Mouse (Mus musculus): ENCODE data around the gene Trpm6. TPM values are rescaled to one million over a fixed set of nuclear protein-coding genes. Genes with fewer than 3 reads are reported as not detected.

The Trpm6 gene
- total RNA-seq, 2 experiments from 2014 or later: 0.39 to 0.59 TPM

DNA sequence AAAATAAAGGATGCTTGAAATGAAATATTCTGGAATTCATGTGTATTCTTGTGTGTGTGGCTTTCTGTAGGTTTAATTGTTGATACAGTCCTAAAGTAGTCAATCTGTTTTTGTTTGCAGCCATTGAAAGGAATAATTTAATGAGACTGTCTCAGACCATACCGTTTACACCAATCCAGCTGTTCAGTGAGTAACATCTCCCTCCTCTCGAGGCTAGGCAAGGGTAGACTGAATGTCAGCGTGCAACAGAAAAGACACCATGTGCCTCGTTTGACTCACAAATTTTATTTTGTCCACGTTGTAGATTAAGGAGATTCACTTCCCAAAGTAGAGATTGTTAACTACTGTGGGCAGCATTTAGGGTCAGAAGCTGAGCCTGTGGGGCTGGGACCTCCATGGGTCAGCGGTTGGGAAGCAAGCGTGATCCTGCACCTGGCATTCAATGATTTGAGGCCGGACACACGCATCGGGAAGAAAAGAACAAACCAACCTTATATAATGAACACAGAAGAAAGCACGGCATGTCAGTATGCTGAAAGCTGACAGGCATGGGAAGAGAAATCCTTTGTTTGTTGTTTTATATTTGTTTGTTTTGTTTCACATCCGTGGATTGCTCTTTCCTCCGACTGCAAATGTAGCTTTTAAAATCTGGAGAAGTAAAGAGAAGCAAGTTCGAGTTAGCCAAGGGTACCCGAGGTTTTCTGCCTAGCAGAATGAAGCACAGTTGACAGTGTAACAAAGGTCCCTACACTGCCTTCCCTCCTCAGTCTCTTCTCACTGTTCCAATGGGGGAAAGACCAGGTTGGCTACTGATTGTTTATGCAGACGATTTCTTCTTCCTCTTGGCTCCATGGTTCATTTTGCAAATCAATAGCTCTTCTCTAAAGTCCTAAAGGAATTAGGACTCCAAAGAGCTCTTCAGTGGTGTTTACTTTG lies 124.2 kb downstream of the Trpm6 start:
- DNase-seq (ENCODE audit: low spot score in 2 of 2): peak in 1 of 2 experiments; percentile 5
- intact Hi-C loops (cut with DNase I): loop anchor here (5.0 to 10.0 kb wide), 3 partner anchors 171 to 1473 kb away; partner anchors contain the start of gene Rorb

DNA sequence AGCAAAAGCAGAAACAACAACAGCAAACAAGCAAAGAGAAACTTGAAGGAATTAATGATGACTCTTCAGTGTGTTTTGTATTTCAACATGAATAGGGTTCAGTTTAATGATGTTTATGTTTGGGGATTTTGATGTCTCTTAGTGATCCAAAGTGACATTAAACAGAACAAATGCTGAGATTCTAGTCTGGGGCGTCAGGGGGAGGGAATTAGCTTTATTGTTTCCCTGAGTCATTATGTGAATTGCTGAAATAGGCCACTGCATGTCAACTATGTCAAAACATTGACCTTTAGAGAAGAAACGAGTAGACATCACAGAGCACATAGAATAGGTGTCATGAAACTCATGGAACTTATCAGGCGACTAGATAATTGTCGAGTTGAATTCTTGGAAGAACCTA lies 129.5 kb downstream of the Trpm6 start:
- intact Hi-C loops (cut with DNase I): loop anchor here (10.0 kb wide), 2 partner anchors 166 to 236 kb away; partner anchors contain the start of gene Rorb
- no peak for DNase-seq (ENCODE audit: low spot score in 2 of 2)

DNA sequence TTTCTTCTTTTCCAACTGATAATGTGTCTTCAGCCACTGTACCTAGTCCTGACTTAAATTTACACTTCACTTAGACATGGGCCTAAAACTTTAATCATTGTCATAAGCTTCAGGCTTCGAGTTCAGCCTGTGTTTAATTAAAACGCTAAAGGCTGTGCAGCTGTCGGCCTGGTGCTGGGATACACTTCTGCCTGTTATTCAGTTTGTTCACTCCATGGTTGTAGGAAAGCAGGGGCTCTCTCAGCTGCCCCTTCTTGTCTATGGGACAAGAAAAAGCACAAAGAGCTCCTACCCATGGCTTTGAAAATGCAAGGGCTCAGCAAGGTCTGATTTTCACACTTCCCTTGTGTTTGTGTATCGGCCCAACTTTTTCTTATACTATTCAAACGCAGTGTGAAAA lies 131.4 kb downstream of the Trpm6 start:
- DNase-seq (ENCODE audit: low spot score in 2 of 2): no peak
- intact Hi-C loops (cut with DNase I): no loop called here

DNA sequence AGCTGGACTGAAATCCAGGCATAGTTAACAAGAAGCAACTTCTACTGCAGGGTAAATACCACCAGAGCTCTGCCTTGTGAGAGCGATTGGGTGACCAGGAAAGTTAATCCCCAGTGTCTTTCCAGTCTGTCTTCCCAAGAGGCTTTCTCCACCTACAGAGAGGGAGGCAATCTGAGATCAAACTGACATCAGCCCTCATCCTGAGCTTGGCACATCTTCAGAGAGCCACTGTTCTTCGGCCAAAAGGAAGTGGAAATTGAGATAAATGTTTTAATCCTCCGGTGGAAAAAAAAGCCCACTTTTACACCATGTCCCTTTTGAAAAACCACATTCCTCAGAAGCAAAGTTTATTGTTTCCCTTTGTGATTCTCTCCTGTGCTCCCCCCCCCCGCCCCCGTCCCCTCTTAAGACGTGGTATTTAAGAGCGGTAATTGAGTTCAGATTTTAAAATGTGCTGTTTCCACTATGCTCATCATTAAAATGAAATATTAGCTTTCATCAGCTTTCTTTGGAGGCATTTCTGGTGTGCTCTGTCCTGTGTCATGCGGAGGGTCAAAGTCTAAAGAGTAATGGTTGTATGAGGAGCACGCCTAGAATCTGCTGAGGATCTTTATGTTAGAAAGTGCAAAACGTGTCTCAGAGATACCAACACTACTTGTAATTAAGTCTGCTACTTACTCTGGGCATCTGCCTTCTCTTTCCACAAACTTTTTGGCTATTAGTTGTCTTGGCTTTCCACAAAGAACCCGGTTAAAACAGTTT lies 138.0 kb downstream of the Trpm6 start:
- no peak for DNase-seq (ENCODE audit: low spot score in 2 of 2)
- intact Hi-C loops (cut with DNase I): no loop called here

DNA sequence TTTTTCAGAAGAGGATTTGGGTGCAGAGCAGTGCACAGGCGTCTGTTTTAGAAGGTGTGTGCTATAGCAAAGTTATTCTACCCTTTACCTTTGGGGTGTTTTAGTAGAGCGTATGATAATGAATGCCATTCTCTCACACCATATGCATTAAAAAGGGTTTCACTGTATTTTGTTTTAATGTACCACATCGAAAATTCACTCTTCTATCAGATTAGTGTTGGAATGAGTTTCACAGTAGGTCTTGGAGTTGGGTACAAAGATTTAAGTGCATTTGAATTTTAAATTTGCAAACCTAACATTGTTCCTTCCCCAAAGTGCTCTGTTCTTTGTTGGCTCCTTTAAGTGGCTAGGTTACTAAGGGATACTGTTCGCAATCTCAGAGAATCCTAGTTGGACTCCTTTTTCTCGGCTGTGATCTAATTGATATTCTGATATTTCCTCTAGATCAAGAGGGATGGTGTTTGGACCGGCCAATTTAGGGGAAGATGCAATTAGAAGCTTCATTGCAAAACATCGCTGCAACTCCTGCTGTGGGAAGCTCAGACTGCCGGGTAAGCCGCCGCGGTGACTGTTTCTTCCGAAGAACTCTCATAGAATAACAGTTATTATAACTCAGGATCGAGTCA lies 138.8 kb downstream of the Trpm6 start:
- intact Hi-C loops (cut with DNase I): no loop called here
- peak; percentile 17 to 31 for DNase-seq (ENCODE audit: low spot score in 2 of 2)

DNA sequence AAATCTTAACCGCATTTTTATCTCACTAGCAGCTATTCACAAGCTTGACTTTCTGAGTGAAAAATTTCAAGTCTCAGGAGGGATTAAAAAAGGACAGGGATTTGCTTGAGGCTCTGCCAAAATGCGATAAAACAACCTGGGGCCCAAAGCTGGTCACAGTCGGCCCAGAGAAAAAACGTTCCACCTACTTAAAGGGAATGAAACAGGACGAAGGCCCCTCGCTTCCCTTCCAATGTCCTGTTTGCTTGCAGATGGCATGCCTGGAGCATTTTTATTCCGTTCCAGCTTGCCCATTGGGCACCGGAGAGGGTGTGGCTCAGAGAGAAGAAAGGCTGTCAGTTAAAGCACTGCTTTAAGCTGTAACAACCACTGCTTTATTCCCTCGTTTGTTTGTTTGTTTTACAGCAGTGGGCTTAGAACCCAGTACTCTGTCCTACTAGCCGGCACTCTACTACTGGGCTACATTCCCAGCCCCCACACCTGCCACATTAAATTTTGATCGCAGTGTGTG lies 139.4 kb downstream of the Trpm6 start:
- intact Hi-C loops (cut with DNase I): no loop called here
- DNase-seq (ENCODE audit: low spot score in 2 of 2): peak; percentile 39 to 52

DNA sequence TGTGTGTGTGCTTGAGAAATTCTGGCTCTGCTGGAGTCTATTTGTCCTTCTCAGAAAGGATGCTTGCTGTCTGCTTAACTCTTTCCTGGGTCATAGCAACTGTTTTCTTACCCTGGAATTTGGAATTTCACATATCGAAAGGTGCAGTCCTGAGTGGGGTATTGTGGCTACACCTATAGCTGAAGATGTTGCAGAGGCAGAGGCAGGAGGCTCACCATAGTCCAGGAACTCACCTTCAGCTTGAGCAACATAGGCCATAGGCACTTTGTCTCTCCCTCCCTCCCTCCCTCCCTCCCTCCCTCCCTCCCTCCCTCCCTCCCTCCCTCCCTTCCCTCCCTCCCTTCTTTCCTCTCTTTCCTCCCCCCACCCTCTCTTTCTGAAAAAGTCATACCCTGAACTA lies 139.8 kb downstream of the Trpm6 start:
- DNase-seq (ENCODE audit: low spot score in 2 of 2): no peak
- intact Hi-C loops (cut with DNase I): no loop called here

DNA sequence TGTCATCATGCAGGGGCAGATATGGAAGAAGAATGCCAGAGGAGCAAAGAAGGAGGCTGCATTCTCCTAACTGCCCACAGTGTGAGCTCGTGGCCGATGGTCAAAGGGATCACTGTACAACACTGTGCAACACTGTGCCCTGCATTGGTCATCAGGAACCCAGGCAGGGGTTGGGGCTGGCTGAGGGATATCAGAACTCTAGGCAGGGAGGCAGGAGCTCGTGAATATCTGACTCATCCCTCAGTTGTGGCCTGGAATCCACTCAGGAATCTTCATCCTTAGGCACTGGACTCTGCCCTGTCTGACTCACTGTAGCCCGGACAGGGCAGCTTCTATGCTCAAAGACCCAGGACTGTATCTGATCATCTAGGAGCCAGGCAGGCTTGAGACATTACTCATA lies 140.4 kb downstream of the Trpm6 start:
- intact Hi-C loops (cut with DNase I): no loop called here
- DNase-seq (ENCODE audit: low spot score in 2 of 2): no peak

DNA sequence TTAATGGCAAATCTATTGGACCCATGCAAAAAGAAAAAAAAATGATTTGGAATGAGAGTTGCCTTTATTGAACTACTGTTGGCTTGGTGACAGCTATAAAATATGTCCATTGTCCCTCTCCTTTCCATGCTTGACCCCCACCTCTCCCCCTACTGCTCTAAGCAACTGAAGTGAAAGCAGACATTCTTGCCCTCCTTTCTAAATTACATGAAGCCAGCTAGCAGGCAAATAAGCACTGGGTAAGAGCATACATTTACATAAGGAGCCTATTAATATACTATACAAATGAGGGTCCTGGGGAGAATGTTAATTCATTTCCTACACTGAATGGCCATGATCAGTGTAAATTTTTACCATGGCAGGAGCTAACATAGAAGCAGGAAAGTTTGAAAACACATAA lies 148.5 kb downstream of the Trpm6 start:
- DNase-seq (ENCODE audit: low spot score in 2 of 2): no peak
- intact Hi-C loops (cut with DNase I): no loop called here

DNA sequence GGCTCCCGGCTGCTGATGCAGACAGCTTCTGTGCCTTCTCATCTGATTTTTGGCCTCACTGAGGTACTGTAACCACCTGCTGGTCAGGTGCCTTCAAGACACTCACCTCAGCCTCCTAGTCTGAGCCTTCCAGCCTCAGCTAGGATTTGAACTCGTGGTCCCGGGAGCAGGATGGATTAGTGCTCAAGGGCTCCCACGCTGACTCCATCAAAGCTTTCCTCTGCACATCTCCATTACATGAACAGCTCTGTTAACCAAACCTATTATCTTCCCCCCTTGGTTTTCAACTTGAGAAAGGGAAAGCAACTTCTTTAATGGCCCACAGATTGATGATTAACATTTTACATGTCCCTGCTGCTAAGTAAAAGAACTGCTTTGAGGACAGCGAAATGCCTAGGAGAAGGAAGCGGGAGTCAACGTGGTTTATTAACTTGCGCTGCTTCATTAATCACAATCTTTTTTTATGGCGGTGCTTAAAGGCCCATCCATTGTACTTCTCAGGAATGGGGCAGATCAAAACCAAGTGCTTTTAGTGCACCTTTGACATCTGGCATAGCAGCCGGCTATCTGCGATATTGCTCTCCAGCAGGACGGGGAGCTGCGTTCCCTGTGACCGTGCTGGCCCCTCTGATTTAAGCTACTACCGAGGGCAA lies 152.4 kb downstream of the Trpm6 start:
- intact Hi-C loops (cut with DNase I): no loop called here
- DNase-seq (ENCODE audit: low spot score in 2 of 2): no peak

DNA sequence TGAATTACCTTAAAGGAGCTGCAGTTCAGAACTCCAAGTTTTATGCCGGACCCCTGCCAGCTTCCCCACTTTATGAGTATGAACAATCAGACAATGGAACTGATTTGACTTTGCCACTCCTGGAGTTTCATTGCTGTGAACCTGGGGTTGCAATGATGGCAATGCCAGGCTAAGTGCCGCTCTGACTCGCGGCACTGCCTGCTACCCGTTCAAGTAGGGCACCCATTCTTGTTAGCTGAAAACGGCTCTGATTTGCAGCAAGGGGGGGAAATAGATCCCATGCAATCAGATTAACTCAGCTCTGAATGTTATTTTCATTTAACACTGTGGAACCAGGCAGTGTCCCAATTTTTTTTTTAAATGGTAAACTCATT lies 152.9 kb downstream of the Trpm6 start:
- intact Hi-C loops (cut with DNase I): no loop called here
- DNase-seq (ENCODE audit: low spot score in 2 of 2): no peak

DNA sequence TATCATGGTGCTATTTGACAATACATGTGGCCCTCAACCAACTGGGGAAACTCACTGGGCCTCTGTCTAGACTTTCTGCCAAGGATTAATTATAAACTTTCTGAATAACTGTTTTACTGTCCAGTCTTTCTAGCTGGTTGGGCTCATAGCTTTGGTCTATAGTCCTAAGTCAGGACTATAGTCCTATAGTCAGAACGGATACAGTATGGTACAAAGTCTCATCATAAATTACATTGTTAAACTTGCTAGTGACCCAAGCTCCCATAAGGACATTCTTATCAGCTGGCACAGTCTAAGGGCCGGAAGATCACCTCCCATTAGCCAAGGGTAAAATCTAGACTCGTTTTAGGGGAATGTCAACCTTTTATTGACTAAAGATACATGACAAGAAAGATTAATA lies 155.7 kb downstream of the Trpm6 start:
- DNase-seq (ENCODE audit: low spot score in 2 of 2): no peak
- intact Hi-C loops (cut with DNase I): no loop called here

DNA sequence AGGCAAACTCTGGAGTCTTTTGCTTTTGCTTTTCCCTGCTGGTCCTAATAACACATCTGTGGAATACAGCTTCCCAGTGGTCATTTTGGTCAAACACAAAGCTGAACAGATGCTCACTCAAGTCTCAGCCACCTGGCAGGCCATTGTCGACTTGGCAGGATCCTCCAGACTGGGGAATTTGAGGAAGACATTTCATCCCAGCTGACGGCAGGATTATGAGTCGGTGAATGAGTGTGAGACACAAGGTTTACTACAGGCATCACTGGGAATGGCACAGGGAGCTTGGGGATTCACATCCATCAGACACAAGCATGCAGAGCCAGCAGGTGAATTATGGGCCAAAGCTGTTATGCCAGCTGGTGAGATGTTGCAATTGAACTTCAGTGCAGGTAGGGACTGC lies 159.9 kb downstream of the Trpm6 start:
- no peak for DNase-seq (ENCODE audit: low spot score in 2 of 2)
- intact Hi-C loops (cut with DNase I): no loop called here

DNA sequence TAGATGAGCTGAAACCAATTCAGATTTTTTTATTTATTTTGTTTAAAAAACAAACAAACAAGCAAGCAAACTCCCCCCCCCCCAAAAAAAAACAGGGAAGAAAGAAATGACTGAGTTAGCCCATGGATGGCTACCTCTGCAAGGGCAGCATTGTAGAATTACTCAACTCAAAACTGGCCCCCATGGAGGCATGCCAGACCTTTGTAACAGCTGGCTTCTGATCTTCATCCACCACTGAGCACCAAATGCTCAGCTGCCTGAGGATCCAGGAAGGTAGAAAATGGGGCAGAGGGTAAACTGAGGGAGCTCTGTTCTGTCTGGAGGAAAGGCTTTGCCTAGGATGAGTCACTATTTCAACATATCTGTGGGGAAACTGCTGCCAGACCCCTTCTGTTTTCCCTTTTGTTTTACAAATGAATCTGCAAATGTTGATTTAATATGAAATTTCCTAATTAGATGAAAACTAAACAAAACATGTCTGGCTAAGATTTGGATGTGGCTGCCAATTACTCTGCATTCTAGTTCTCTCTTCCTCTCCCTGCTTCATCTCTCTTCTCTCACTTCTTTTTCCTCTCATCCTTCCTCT lies 162.1 kb downstream of the Trpm6 start:
- intact Hi-C loops (cut with DNase I): no loop called here
- DNase-seq (ENCODE audit: low spot score in 2 of 2): no peak

DNA sequence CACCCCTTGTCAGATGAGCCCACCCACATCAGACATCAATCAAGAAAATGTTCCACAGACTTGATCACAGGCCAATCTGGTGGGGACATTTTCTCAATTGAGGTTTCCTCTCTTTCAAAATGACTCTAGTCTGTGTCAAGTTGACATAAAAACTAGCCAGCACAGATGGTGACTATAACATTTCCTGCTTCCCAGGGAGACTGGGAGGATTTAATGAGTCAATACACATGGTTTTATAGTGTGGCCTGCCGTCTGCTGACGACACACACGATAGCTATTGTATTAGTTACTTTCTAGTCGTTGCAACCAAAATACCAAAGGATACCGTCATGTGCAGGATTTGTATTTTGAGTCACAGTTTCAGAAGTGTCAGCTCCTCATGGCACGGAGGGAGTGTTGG lies 191.6 kb downstream of the Trpm6 start:
- DNase-seq (ENCODE audit: low spot score in 2 of 2): no peak
- intact Hi-C loops (cut with DNase I): no loop called here

Data from left cerebral cortex, postnatal 36 days (tissue).